Mouse (Mus musculus): ENCODE data around the gene Timm9. TPM values are rescaled to one million over a fixed set of nuclear protein-coding genes. Genes with fewer than 3 reads are reported as not detected.
"Not testable (repeated sequence)": the region's sequence is repeated elsewhere in the genome, so short reads cannot be mapped to it uniquely, and the experiment has no call there.

Timm9 gene
- total RNA-seq, 2 experiments from 2014 or later: 26.7 to 32.8 TPM

DNA sequence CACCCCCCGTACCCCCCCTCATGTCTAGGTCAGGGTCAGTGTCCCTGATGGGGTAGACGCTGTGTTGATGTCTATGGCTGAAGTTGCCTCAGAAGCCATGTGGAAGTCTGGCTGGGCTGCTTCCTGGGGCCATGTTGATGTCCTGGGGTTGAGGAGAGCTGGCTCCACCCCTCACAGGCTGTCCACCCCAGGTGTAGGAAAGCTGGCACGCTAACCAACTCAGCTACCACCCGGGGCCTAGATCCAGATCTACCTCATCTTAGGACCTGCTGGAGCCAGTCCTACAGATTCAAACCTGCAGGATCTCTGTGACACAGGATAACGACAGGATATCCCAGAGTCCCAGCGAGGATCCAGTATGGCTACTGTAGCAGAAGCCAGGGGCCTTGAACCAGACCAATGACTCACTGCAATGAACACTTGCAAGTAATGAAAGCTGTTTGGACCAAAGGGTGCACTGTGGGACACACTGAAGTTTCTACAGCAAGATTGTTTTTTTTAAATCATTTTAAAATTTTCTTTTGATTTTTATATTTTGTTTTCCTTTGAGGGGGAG lies 29.2 kb downstream of the Timm9 start:
- DNase-seq: no peak

DNA sequence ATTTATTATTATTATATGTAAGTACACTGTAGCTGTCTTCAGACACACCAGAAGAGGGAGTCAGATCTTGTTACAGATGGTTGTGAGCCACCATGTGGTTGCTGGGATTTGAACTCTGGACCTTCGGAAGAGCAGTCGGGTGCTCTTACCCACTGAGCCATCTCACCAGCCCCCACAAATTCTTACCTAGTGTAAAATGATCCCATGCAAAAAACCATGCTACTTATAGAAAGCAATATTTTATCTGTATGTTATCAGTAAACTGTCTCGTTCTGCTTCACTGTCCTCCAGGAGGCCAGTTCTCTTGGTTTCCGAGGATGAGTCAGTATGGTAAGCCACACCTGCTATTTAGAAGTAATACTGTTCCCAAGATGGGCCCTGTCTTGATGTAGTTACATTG lies 32.2 kb downstream of the Timm9 start:
- DNase-seq: not testable (repeated sequence)

DNA sequence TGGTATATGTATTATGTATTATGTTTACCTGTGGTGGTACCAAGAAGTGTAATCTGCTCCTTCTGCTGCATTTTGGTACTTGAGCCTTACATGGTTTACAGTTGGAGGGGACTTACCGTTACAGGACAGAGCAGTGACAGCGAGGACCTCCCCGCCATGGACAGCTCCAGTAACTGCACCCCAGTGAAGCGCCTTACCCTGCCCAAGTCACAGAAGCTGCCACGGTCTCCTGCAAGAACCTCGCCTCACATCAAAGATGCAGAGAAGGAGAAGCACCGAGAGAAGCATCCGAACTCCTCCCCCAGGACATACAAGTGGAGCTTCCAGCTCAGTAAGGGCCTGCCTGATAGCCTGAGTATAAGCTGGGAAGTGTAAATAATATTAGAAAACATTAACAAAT lies 50.2 kb downstream of the Timm9 start:
- DNase-seq: no peak

Other genes with a start within 250 kb of the Timm9 start
- gene Actr10, start 198.8 kb downstream of the Timm9 start, total RNA-seq (2021): 100 to 1,000 TPM; 126 to 127 TPM
- gene Psma3, start 162.1 kb downstream of the Timm9 start, total RNA-seq (2021): 100 to 1,000 TPM; 464 to 488 TPM
- gene Arid4a, start 120.7 kb downstream of the Timm9 start, total RNA-seq (2021): 10 to 100 TPM; 11.0 to 12.3 TPM
- gene Tomm20l, start 25.3 kb downstream of the Timm9 start, total RNA-seq (2021): not detected
- gene 2700049A03Rik, start 164 bp upstream of the Timm9 start, total RNA-seq (2021): 1 to 10 TPM; 3.0 to 4.9 TPM
- gene Dact1, start 173.2 kb upstream of the Timm9 start, total RNA-seq (2021): 10 to 100 TPM; 13.1 to 20.5 TPM